Mouse (Mus musculus) frontal cortex, postnatal 10 days (tissue): ENCODE data around the gene Abcb10.
"Not testable (repeated sequence)": the region's sequence is repeated elsewhere in the genome, so short reads cannot be mapped to it uniquely, and the experiment has no call there.

Source experiments
- DNase-seq, 2 experiments: peaks; one replicate each; pipeline ENCODE4 v3.0.0; 2022; ENCODE audit warnings: low spot score in 2 of 2, mixed read lengths in 1 of 2

Gene Abcb10

DNA sequence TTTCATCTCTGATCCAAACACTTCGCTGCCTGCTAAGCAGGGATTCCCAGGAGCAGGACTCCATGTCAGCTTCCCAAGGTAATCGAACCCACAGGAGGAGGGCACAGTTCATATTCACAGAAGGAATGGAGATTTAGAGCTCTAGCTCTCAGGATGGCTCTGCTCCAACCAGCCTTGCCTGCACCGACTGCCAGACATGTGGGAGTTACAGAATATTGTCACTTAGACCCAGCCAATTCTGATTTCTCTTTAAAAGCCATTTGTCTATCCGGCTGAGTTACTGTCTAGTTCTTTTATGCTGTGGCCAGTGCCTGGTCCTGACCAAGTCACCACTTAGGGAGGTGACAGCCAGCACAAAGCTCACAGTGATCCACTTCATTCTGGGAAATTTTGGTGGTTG, 1.2 kb downstream of the Abcb10 start:
- no peak for DNase-seq

DNA sequence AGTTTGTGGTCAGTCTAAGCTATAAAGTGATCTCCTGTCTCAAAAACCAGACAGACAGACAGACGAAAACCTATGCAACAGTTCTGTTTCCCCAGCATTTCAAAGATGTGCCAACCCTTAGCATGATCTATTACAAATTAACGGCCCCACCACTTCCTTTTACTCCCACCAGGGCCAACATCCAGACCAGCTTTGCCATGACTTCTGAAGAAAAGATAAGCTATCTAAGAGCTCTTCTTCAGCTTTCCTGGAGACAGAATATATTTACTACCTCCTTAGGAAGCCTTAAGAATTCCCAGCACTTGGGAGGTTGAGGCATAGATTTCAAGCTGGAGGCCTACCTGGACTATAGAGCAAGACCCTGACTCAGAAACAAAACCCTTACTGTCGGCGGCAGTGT, 2.7 kb downstream of the Abcb10 start:
- DNase-seq = no peak

GRCm38 (mm10) chr8:123978926-123979325, 4.0 kb downstream of the Abcb10 start:
- DNase-seq = no peak

GRCm38 (mm10) chr8:123978166-123978838, 4.6 kb downstream of the Abcb10 start:
- DNase-seq = no peak

DNA sequence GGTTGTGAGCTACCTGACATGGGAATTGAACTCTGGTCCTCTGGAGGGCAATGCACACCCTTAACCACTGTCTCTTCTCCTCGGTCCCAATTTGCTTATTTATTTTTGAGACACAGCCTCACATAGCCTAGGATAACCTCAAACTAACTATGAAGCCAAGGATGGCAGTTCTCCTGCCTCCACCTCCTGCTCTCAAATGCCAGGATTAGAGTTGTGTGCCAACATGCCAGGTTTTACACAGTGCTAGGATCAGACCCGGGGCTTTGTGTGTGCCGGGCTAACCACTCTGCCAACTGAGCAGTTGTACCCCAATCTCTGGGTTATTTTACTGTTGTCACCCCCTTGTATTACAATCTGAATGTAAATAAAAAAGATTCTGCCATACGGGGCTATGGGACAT, 5.4 kb downstream of the Abcb10 start:
- DNase-seq = no peak

GRCm38 (mm10) chr8:123973495-123973894, 9.4 kb downstream of the Abcb10 start:
- DNase-seq = no peak

- DNase-seq = no peak
Observed at GRCm38 (mm10) chr8:123966896-123967295, 16.0 kb downstream of the Abcb10 start.

DNA sequence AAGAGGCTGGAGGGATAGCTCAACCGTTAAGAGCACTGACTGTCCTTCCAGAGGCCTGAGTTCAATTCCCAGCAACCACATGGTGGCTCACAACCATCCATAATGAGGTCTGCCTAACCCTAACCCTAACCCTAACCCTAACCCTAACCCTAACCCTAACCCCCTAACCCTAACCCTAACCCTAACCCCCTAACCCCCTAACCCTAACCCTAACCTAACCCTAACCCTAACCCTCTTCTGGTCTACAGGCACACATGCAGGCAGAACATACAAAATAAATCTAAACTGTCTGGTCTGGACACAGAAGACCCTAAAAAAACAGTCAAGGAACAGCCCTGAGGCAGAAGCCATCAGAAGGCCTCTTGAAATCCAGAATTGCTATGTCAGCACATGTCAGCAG, 21.6 kb downstream of the Abcb10 start:
- no peak for DNase-seq

DNA sequence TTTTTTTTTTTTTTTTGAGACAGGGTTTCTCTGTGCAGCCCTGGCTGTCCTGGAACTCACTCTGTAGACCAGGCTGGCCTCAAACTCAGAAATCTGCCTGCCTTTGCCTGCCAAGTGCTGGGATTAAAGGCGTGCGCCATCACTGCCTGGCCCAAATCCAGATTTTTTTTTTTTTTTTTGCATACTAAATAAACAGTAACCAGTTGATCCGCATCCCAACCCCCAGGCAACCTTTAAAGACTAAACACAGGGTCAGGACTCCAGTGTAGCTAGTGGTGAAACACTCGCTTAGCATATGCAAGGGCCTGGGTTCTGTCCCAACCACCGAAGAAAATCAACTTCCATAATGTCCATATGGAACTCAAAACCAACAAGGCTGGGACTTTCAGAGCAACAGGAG, 22.4 kb downstream of the Abcb10 start:
- DNase-seq = not testable (repeated sequence)

GRCm38 (mm10) chr8:123960056-123960455, 22.9 kb downstream of the Abcb10 start:
- DNase-seq = no peak

- no peak for DNase-seq
Observed at GRCm38 (mm10) chr8:123959473-123959872, 23.4 kb downstream of the Abcb10 start.

DNA sequence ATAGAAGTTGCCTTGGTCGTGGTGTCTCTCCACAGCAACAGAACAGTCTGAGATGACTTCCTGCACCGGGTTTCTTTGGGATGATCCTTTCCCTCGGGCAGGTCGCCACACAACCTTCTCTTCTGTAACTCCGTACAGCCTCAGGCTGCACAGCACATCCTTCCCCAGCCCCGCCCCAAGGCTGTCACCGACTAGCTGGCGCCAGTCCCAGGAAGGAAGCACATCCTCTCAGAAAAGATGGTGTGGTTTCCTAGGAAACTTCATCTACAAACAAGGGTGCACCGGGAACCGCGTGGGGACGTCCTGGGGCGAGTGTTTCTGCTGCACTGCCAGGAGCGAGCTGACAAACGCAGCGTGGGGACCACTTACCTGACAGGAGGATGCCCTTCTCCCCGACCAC, 24.8 kb downstream of the Abcb10 start:
- no peak for DNase-seq

GRCm38 (mm10) chr8:123954246-123954645, 28.7 kb downstream of the Abcb10 start:
- no peak for DNase-seq

DNA sequence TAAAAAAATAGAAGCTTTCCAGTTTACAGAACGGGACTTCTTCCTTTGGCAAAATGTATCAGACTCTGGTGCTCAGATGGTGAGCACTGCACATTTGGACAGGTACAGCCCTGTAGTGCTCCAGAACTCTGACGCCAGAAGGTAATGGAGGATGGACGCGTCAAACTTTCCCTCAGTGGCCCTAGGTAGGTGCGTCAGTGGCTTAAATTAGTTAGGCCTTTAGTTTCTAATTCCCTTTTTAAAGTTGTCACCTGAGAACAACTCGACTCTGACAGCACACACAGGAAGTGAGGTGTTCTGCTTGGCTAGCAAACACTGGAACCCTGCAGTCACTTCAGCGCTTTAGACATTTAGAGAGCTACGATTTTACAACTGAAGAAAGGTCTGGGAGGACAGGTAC, 29.2 kb downstream of the Abcb10 start:
- no peak for DNase-seq

GRCm38 (mm10) chr8:123950077-123950802, 32.7 kb downstream of the Abcb10 start:
- DNase-seq = peak in 1 of 2 experiments; percentile 23

GRCm38 (mm10) chr8:123949686-123949986, 33.3 kb downstream of the Abcb10 start:
- DNase-seq = no peak

DNA sequence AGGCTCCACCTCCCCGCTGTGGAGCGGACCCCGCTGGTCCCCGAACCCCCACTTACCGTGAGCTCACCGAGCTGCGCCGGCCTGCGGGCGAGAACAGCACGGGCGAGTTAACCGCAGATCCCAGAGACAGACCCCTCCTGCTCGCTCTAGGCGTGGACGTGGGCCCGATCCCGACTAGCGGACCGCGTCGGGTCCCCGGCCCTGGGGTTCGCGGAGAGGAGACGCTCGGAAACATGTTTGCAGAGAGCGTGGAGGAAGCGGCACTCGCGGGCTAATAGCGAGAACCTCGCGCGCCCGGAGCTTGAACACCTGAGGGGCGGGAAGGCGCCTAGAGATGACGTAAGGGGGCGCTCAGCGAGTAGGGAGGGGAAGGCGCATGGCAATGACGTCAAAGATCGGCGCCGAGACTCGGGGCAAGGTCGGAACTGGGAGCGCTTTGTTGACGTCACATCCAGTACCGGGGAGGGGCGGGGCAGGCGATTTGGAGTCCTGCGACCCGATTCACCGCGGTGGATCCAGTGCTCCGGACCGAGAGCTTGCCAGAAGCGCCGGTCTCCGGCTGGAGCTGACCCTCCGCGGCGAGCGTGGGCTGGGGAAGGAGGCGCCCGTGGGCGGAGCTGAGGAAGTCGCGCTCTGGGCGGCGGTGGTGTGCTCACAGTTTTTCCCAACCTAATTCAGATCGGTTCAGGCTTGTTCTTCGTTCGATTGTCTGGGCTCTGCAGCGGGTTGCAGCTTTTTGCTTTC, 33.8 kb downstream of the Abcb10 start, which contains the start of gene Nup133:
TSS of gene Nup133 (minus strand) at position 324 of the 744 bp plus-strand sequence.
- DNase-seq = peak; percentile 98 to 100

DNA sequence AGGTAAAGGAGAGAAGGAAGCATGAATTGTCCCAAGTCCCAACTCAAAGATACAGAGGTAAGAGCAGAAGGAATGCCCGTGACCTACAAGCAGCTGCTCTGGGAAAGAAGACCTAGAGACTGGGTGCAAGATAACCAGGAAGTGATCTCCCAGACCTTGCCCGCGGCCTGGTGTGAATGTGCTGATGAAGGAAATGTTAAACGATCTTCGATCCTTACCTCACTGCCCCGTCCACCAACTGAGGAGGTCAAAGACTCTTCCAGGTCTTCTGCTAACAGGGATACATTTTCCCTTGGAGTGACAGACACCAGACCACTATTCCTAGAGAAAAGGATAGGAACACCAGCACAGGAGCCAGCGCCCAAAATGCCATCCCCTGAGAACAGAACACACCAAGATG, 53.9 kb downstream of the Abcb10 start:
- no peak for DNase-seq

DNA sequence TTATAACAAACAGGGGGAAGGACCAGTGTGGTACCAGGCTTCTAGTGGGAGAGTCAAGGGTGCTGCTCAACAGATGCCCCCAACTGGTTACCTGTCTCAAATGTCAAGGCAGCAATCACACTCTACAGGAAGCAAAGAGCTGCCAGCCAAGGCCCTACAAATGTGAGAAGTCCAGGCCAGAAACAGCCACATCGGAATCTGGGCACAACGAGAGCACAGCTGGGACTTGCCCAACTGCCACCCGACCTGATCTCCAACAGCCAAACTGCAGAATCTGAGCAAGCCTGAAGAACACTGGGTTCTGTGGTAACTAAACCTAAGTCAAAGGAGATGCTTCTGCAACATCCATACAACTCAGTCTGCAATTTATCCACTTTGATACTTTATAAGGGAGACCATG, 57.3 kb downstream of the Abcb10 start:
- DNase-seq = no peak

DNA sequence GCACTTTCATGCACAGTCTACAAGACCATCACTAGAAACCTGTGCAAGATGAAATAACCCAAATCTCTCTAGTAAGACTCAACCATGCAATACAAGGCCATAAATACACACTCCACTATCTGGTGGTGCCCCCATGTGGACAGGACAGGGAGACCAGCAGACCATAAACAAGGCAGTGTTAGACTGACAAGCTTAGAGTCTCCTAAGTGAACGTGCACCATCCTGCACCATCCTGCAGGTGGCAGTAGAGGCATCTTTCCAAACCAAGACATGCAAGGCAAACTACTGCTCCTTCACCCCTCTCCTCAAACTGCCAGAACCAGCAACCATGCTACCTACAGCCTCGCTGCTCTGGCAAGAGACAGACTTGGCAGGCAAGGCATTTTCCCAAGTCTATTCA, 58.2 kb downstream of the Abcb10 start:
- peak; percentile 82 to 83 for DNase-seq

- DNase-seq = no peak
Observed at GRCm38 (mm10) chr8:123914635-123915034, 68.3 kb downstream of the Abcb10 start.

DNA sequence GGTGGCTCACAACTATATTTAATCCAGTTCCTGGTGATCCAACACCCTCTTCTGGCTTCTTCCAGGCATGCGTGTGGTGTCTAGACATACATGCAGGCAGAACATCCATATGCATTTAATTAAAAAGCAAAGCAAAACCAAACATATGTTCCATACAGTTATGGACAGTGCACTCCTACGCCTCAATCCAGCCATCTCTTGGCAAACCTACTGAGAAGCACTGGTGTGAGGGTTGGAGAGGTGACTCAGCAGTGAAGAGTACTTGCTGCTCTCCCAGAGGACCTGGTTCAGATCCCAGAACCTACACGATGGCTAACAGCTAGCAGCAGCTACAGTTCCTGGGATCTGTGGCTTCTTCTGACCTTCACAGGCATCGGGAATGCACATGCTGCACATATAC, 70.7 kb downstream of the Abcb10 start:
- DNase-seq = no peak

DNA sequence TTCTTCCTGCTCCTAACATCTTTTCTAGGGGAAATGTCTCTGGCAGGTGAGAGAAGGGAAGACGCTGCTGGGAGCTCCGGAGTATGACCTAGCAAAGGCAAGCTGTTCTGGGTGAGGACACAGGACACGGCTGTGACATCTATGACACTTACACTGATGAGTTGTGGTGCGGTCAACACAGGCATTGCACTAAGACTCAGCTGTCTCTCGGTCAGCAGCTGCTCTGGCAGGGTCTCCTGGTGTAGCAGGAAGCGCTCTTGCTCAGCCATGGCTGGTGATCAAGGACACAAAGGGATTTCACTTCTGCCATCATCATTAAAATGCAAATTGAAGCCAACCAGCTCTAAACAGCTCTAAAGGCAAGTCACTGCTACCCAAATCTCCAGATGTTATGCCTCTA, 75.3 kb downstream of the Abcb10 start:
- no peak for DNase-seq
